Mouse (Mus musculus) heart, postnatal 0 days (tissue): ENCODE results near the gene Acads.

Experiments
- CTCF ChIP-seq: IDR thresholded peaks from 2 replicates; pipeline ENCODE4 v1.5.1; 2016; ENCODE audit warnings: antibody characterized with exemption, control low read depth, low read depth
- EP300 ChIP-seq: IDR thresholded peaks from 2 replicates; pipeline ENCODE4 v1.6.1; 2016; ENCODE audit warnings: antibody characterized with exemption, low read depth

DNA sequence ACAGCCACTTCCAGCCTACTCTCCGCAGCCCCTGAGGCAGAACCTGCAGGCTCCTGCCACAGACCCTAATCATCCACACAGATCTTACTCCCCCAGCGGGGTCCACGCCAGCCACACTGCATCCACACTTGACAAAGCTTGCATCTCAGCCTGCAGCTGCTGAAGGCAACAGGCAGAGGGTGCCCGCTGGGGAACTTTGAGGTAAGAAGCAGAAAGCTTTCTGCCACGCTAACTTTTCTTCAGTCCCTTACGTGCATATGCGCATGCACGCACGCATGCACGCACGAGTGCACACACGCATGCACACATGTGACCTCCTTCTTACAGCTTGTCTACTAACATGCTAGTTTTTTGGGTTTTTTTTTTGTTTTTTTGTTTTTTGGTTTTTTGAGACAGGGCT, 5.9 kb downstream of the Acads start:
- no peak for TF ChIP-seq EP300
- TF ChIP-seq CTCF, result no peak
